Mouse (Mus musculus) cerebellum, adult 18-20 months (tissue): ENCODE measurements around the gene Olfr707.
"Not testable (repeated sequence)": the region's sequence is repeated elsewhere in the genome, so short reads cannot be mapped to it uniquely, and the experiment has no call there.

Experiments
- DNase-seq, 2 experiments: peaks; one replicate each; pipeline ENCODE4 v3.0.0; 2021

The Olfr707 gene

GRCm38 (mm10) chr7:106901141-106901540 is at the start of gene Olfr707:
TSS of gene Olfr707 (minus strand) at chr7:106901241.
- not testable (repeated sequence) for DNase-seq

- DNase-seq, result no peak
These were observed 47.2 kb upstream of the Olfr707 start, which contains the start of gene Olfr710 for GRCm38 (mm10) chr7:106948212-106948611. TSS of gene Olfr710 (minus strand) at chr7:106948312.

GRCm38 (mm10) chr7:106932119-106932518 is 31.1 kb upstream of the Olfr707 start, which contains the start of gene Olfr709-ps1:
TSS of gene Olfr709-ps1 (minus strand) at chr7:106932219.
- DNase-seq, result no peak

- peak in 1 of 2 experiments; percentile 5 for DNase-seq
These were observed 19.9 kb upstream of the Olfr707 start for GRCm38 (mm10) chr7:106920961-106921360.

GRCm38 (mm10) chr7:106907676-106908075 is 6.6 kb upstream of the Olfr707 start, which contains the start of gene Olfr1532-ps1:
TSS of gene Olfr1532-ps1 (plus strand) at chr7:106908001.
- no peak for DNase-seq

- DNase-seq, result no peak
These were observed 13.0 kb downstream of the Olfr707 start, which contains the start of gene Olfr706 for GRCm38 (mm10) chr7:106888062-106888461. TSS of gene Olfr706 (minus strand) at chr7:106888162.

- no peak for DNase-seq
These were observed 24.2 kb downstream of the Olfr707 start, which contains the start of gene Olfr705 for GRCm38 (mm10) chr7:106876791-106877190. TSS of gene Olfr705 (minus strand) at chr7:106876891.

- no peak for DNase-seq
These were observed 38.2 kb downstream of the Olfr707 start, which contains the start of gene Olfr704 for GRCm38 (mm10) chr7:106862885-106863284. TSS of gene Olfr704 (plus strand) at chr7:106863185.

GRCm38 (mm10) chr7:106843060-106843459 is 58.0 kb downstream of the Olfr707 start, which contains the start of gene Olfr703:
TSS of gene Olfr703 (plus strand) at chr7:106843360.
- DNase-seq, result no peak
